Mouse (Mus musculus) liver, embryonic 11.5 days (tissue): Measurements from ENCODE around the gene Tspan33. TPM values are rescaled to one million over a fixed set of nuclear protein-coding genes. Genes with fewer than 3 reads are reported as not detected.

Source experiments
- ATAC-seq: fragments of 200-750 bp; cut with Nextera tagmentation; replicated peaks from 2 replicates; pipeline ENCODE4 v1.8.0; 2017; ENCODE audit warnings: moderate number of reproducible peaks, mild to moderate bottlenecking, moderate TSS enrichment, moderate library complexity; ENCODE audit not compliant: low FRiP score
- DNase-seq: peaks from one replicate; pipeline ENCODE4 v3.0.0-alpha.2; 2017; ENCODE audit warnings: low spot score
- H3K27ac ChIP-seq: fragments of 300-500 bp; sonication (generic); 2 replicates; pipeline ENCODE4 v1.5.1; 2014; ENCODE audit warnings: mild to moderate bottlenecking, low read depth, low read length, control low read depth
- H3K27me3 ChIP-seq: fragments of 300-500 bp; sonication (generic); replicated peaks from 2 replicates; pipeline ENCODE4 v1.6.1; 2014; ENCODE audit warnings: low read length, mixed read lengths; ENCODE audit not compliant: control insufficient read depth, insufficient read depth
- H3K36me3 ChIP-seq: fragments of 300-500 bp; sonication (generic); 2 replicates; pipeline ENCODE4 v1.6.1; 2014; ENCODE audit warnings: mild to moderate bottlenecking, low read length, moderate library complexity, mixed read lengths; ENCODE audit not compliant: control insufficient read depth, insufficient read depth
- H3K4me1 ChIP-seq: fragments of 300-500 bp; sonication (generic); replicated peaks from 2 replicates; pipeline ENCODE4 v1.6.1; 2014; ENCODE audit warnings: low read length, mixed read lengths; ENCODE audit not compliant: control insufficient read depth, insufficient read depth
- H3K4me2 ChIP-seq: fragments of 300-500 bp; sonication (generic); 2 replicates; pipeline ENCODE4 v1.6.1; 2014; ENCODE audit warnings: mild to moderate bottlenecking, control low read depth, moderate library complexity
- H3K4me3 ChIP-seq: fragments of 300-500 bp; sonication (generic); 2 replicates; pipeline ENCODE4 v1.5.1; 2014; ENCODE audit warnings: low read depth, low read length, control low read depth
- H3K9ac ChIP-seq: fragments of 300-500 bp; sonication (generic); 2 replicates; pipeline ENCODE4 v1.6.1; 2014; ENCODE audit warnings: low read depth, low read length, control low read depth
- H3K9me3 ChIP-seq: fragments of 300-500 bp; sonication (generic); 2 replicates; pipeline ENCODE4 v1.6.1; 2016; ENCODE audit warnings: low read length, inconsistent platforms, mixed read lengths; ENCODE audit not compliant: control insufficient read depth
- WGBS: fragments of 180-500 bp; shearing (Covaris S2); extraction: QIAGEN DNeasy Blood & Tissue Kit; methylation state at CpG from one replicate; pipeline ENCODE4 v1.1.7; 2014; 5-methylcytosine and 5-hydroxymethylcytosine counted together
- polyA plus RNA-seq: library from polyadenylated mRNA; unstranded; fragments of >200 nt; fragmentation: Nextera tagmentation; extraction: Ambion mirVana; gene quantifications from 2 replicates; pipeline ENCODE4 v1.2.1, GENCODE M21; 2014

The Tspan33 gene
- polyA plus RNA-seq, 1 experiment from 2014 or later: 44.8 TPM

- peaks cover 3% of the 10 kb centered on the region for H3K36me3 ChIP-seq
- peaks cover 12% of the 10 kb centered on the region for H3K4me1 ChIP-seq
- DNase-seq: no peak
- no peak overlapping the region for H3K27ac ChIP-seq
- peaks cover 14% of the 10 kb centered on the region for H3K27me3 ChIP-seq
- H3K4me2 ChIP-seq: no peak overlapping the region
- 71% methylated on average over 2 of the region's 2 CpGs for WGBS
- no peak overlapping the region for H3K4me3 ChIP-seq
- no peak overlapping the region for H3K9ac ChIP-seq
- no peaks in the 10 kb centered on the region for H3K9me3 ChIP-seq
- no peak for ATAC-seq
These were observed 27.9 kb downstream of the Tspan33 start for GRCm38 (mm10) chr6:29721890-29722289.

DNA sequence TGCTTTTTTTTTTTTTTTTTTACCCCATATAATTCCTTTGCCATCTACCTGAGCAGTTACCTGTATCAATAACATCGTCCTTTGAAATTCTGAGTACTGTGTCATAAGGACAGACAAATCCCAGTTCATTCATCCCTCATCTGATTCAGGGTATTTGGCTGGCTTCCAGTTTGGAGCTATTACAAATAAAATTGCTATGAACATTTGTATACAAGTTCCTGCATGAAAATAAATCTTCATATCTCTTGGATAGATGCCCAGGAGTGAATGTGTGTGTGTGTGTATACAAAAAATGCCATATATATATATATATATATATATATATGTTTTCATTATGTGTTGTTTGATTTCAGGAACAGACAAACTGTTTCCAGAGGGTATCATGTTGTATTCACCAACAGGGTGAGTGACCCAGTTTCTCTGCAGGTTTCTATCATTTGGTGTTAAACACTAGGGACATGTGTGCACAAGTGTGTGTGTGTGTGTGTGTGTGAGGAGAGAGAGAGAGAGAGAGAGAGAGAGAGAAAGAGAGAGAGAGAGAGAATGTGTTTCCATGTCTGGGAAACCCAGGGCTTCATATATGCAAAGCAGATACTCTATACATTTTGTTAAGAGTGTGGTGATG is 32.7 kb downstream of the Tspan33 start:
- H3K4me1 ChIP-seq: no peaks in the 10 kb centered on the region
- ATAC-seq (no peak), DNase-seq (no peak)
- H3K9ac ChIP-seq: no peak overlapping the region
- H3K27me3 ChIP-seq: no peaks in the 10 kb centered on the region
- H3K36me3 ChIP-seq: no peaks in the 10 kb centered on the region
- H3K27ac ChIP-seq: no peak overlapping the region
- no peak overlapping the region for H3K4me3 ChIP-seq
- 69% methylated on average over 1 of the region's 1 CpGs for WGBS
- H3K9me3 ChIP-seq: no peaks in the 10 kb centered on the region
- no peak overlapping the region for H3K4me2 ChIP-seq

DNA sequence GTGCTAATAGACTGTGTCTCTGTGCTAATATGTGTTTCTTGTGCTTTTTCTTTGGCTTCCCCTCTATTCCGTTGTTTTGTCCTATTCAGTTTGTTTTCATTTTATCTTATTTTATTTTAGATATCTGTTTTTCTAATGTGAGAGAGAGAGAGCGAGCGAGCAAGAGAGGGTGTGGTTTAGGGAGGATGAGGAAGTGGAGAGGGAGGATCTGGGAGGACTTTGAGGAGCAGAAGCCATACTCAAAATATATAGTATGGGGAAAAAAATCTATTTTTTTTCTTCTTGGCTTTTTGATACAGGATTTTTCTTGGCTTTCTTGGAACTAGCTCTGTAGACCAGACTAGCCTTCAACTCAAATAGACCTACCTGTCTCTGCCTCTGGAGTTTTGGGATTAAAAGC is 34.0 kb downstream of the Tspan33 start:
- Histone ChIP-seq H3K4me3 (no peak overlapping the region), H3K4me2 (no peak overlapping the region), H3K27ac (no peak overlapping the region), H3K27me3 (peaks cover 2% of the 10 kb centered on the region; the same call in 1 of the 2 replicates), H3K36me3 (no peaks in the 10 kb centered on the region), H3K9me3 (no peaks in the 10 kb centered on the region), H3K4me1 (no peaks in the 10 kb centered on the region), H3K9ac (no peak overlapping the region)
- ATAC-seq (no peak), DNase-seq (no peak)
- 70% methylated on average over 3 of the region's 3 CpGs for WGBS

GRCm38 (mm10) chr6:29729491-29729890 is 35.5 kb downstream of the Tspan33 start:
- Histone ChIP-seq H3K4me3 (no peak overlapping the region), H3K9ac (no peak overlapping the region), H3K4me1 (no peaks in the 10 kb centered on the region), H3K9me3 (no peaks in the 10 kb centered on the region), H3K27ac (no peak overlapping the region), H3K36me3 (no peaks in the 10 kb centered on the region), H3K27me3 (peaks cover 2% of the 10 kb centered on the region; the same call in 1 of the 2 replicates), H3K4me2 (no peak overlapping the region)
- ATAC-seq (no peak), DNase-seq (no peak)
- WGBS: 75% methylated on average over 1 of the region's 1 CpGs

GRCm38 (mm10) chr6:29735336-29735688 is 41.3 kb downstream of the Tspan33 start, which contains the start of gene Smo:
Gene Smo, plus strand, starts transcription at chr6:29735503.
- DNase-seq: peak; percentile 85
- ATAC-seq: peak; percentile 82
- peaks cover 13% of the 10 kb centered on the region; the same call in 1 of the 2 replicates for H3K4me1 ChIP-seq
- peak within 1 kb of the TSS; percentile 75 for H3K4me3 ChIP-seq
- H3K4me2 ChIP-seq: peak within 1 kb of the TSS; percentile 85
- H3K9ac ChIP-seq: peak within 1 kb of the TSS; percentile 88
- H3K27ac ChIP-seq: peak within 1 kb of the TSS; percentile 76
- no peaks in the 10 kb centered on the region for H3K36me3 ChIP-seq
- WGBS: under 1% methylated on average over 17 of the region's 30 CpGs
- no peaks in the 10 kb centered on the region for H3K9me3 ChIP-seq
- H3K27me3 ChIP-seq: peaks cover 20% of the 10 kb centered on the region

- Histone ChIP-seq H3K36me3 (no peaks in the 10 kb centered on the region), H3K27ac (peak overlapping the region; percentile 76), H3K27me3 (peaks cover 20% of the 10 kb centered on the region), H3K9me3 (no peaks in the 10 kb centered on the region), H3K4me1 (peaks cover 13% of the 10 kb centered on the region; the same call in 1 of the 2 replicates), H3K4me2 (peak overlapping the region; percentile 85), H3K9ac (peak overlapping the region; percentile 88), H3K4me3 (peak overlapping the region; percentile 75)
- DNase-seq (peak; percentile 77), ATAC-seq (peak; percentile 66)
- under 1% methylated on average over 75 of the region's 75 CpGs for WGBS
These were observed 41.8 kb downstream of the Tspan33 start for GRCm38 (mm10) chr6:29735689-29736451.

DNA sequence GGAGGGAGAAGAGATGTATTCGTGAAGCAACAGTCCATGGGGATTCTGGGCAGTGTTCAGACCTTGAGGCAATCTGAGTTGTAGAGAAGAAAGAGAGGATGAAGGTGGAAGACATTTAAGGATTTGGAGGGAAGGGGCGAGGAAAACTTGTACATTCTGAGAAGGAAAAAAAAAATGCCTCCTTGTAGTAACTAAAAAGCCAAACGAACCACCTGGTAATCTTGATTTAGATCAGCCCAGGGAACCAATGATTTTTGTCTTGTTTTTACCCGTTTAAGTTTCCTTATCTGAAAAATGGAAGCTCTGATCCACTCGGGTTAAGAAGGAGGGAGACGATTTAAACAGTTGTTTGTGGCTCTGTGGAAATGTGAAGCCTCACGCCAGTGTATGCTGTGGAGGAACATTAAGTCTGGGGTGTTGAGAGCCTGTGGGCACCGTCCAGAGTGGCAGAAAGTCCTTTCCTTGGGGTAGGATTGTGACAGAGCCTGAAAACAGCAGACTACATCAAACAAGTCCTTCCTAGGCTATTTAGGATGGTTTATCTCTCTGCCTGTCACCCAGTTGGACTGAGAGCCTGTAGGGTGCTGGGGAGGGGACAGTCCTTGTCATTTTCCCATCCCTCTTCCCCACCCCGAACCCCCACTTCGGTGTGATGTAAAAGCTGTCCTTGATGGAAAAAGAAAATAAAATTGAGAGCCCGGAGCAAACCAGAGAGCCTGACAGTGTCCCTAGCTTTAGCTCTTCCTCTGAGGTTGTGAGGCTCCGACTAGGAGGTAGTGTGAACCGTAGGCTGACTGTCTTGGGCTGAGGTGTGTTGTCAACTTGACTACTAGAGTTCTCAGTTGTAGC is 42.8 kb downstream of the Tspan33 start:
- peak overlapping the region; percentile 76 for H3K27ac ChIP-seq
- no peak for DNase-seq

DNA sequence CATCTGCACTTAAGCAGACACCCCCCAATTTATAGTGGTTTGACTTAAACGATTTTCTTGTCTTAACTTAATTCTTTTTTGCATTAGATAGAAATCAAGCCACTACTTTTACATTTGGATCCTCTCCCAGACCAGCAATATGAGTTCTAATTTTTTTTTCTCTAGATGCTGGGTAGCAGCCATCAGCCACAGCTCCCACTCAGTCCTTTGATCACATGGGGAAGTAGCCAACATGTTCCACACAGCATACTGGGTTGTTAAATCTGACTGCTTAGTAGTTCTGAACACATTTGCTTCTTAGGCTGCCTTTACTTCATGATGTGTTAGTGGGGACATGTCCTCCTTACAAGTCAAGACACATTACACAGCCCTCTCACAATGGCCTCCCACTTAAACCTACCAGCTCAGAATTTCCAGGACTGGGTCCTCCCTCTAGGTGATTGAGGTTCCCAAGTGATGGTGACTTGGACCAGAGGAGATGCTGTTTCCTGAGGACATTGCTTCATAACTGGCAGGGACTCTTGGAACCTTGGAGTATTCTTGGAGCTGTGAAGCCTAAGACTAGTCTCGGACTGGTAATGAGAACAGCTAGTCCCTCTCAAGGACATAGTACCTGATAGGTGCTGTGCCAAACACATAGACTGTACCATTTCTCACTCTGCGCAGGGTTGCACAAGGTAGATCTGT is 57.6 kb downstream of the Tspan33 start:
- Histone ChIP-seq H3K9me3 (peaks cover 9% of the 10 kb centered on the region), H3K4me2 (no peak overlapping the region), H3K4me3 (no peak overlapping the region), H3K27ac (no peak overlapping the region), H3K4me1 (no peaks in the 10 kb centered on the region), H3K9ac (no peak overlapping the region), H3K27me3 (no peaks in the 10 kb centered on the region), H3K36me3 (no peaks in the 10 kb centered on the region; the same call in 1 of the 2 replicates)
- WGBS: 86% methylated on average over 3 of the region's 3 CpGs
- DNase-seq (no peak), ATAC-seq (no peak)

More for the DNA sequence above, 42.8 kb downstream of the Tspan33 start:
- Histone ChIP-seq H3K9me3 (no peaks in the 10 kb centered on the region), H3K27me3 (peaks cover 20% of the 10 kb centered on the region), H3K36me3 (no peaks in the 10 kb centered on the region), H3K4me3 (peak overlapping the region; percentile 75), H3K4me1 (peaks cover 13% of the 10 kb centered on the region; the same call in 1 of the 2 replicates), H3K9ac (peak overlapping the region; percentile 88), H3K4me2 (peak overlapping the region; percentile 85)
- ATAC-seq: no peak
- WGBS: 19% methylated on average over 13 of the region's 13 CpGs
